Mouse (Mus musculus): ENCODE data around the gene Klf11. TPM values are rescaled to one million over a fixed set of nuclear protein-coding genes. Genes with fewer than 3 reads are reported as not detected.

Gene Klf11
- total and polyA plus RNA-seq, 3 experiments: 7.2 to 9.2 (median 7.3) TPM

DNA sequence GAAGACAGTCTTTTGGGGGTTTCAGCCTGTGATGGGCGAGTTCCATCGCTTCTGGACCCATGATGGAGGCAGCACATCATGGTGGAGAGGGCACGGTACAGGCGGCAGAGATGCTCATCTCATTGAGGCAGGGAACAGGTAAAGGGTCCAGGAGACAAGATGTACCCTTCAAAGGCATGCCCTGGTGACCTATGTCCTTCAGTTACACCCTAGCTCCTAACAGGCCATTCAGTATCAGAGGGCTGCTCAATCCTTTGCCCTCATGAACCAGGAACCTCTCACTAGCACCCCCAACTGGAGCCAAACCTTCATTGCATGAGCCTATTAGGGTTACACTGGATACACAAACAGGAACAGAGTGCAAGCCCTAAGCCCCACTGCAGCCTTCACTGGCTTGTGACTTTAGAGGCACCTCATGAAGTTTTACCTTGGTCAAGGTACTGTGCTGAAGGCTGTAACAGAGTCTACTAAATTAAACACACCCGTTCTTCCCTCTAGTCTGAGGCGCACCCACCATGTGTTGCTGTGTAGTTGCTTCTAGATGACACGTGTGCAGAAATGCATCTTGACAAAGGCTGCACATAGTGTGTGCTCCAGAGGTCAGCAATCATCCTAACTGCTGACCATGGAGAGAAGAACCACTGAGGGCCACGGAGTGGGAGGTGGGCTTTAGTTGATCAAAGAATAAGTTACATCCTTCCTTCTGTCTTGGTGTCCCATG is 46.6 kb downstream of the Klf11 start:
- DNase-seq (ENCODE audit: extremely low read depth): peak; percentile 50
- no peaks in the 10 kb centered on the region for H3K79me2 ChIP-seq (replicated peaks; ENCODE audit: control insufficient read depth, extremely low read depth, insufficient read depth, poor library complexity, severe bottlenecking)
- H3K9ac ChIP-seq (ENCODE audit: insufficient read depth, low read depth): no peak overlapping the region
- dilution Hi-C loops (cut with MboI; ENCODE audit: extremely low pct_ligation_motif_present, extremely low pct_unique_long_range_greater_than_20kb, low sequenced_read_pairs) (no loop called here), in situ Hi-C loops (cut with MboI; ENCODE audit: low pct_ligation_motif_present, low pct_unique_long_range_greater_than_20kb, low sequenced_read_pairs) (loop anchor here (5.0 kb wide), 2 partner anchors 95 to 220 kb away; no protein-coding TSS in a partner anchor)
- peaks cover 3 to 9% of the 10 kb centered on the region in 2 experiments; a peak in 3 of 4 replicates for H3K4me1 ChIP-seq (ENCODE audit: control insufficient read depth in 1 of 2, insufficient read depth in 2 of 2)
- TF ChIP-seq CHD2 (IDR thresholded peaks at IDR 0.05; ENCODE audit: low read length) (no peak), USF1 (IDR thresholded peaks at IDR 0.05; ENCODE audit: low read depth, low read length) (no peak), MYC (IDR thresholded peaks at IDR 0.05; ENCODE audit: low read depth, low read length) (no peak), RAD21 (IDR thresholded peaks at IDR 0.05; ENCODE audit: low read depth, low read length) (peak; percentile 31), CHD1 (IDR thresholded peaks at IDR 0.05; ENCODE audit: low read depth, low read length) (no peak), IRF4 (IDR thresholded peaks at IDR 0.05; ENCODE audit: low read depth, low read length) (no peak), HCFC1 (IDR thresholded peaks at IDR 0.05; ENCODE audit: low read depth, low read length) (no peak), TBP (conservative IDR thresholded peaks at IDR 0.05; ENCODE audit: low read depth, low read length) (no peak), NELFE (IDR thresholded peaks at IDR 0.05; ENCODE audit: low read depth, low read length) (no peak), GABPA (IDR thresholded peaks at IDR 0.05; ENCODE audit: insufficient replicate concordance, low read depth, low read length) (no peak), JUN (IDR thresholded peaks at IDR 0.05; ENCODE audit: insufficient read depth, low read depth, low read length) (no peak), EP300 (IDR thresholded peaks at IDR 0.05; ENCODE audit: low read length) (no peak), ZC3H11A (IDR thresholded peaks at IDR 0.05; ENCODE audit: low read depth, low read length) (no peak), SMC3 (IDR thresholded peaks at IDR 0.05; ENCODE audit: low read depth, low read length) (peak; percentile 31; the same call in 1 of the 2 replicates), MEF2A (IDR thresholded peaks at IDR 0.05; ENCODE audit: borderline replicate concordance, low read depth, low read length) (no peak), CTCF (conservative IDR thresholded peaks at IDR 0.05 in 1 of 2, IDR thresholded peaks at IDR 0.05 in 1 of 2; ENCODE audit: low read depth in 2 of 2, low read length in 2 of 2) (peak in 1 of 2 experiments; percentile 58; a peak in 2 of 4 replicates), MAFK (IDR thresholded peaks at IDR 0.05; ENCODE audit: insufficient replicate concordance, low read length) (no peak), USF2 (conservative IDR thresholded peaks at IDR 0.05; ENCODE audit: low read depth, low read length) (no peak)
- peaks cover 0 to 4% of the 10 kb centered on the region in 2 experiments for H3K36me3 ChIP-seq (replicated peaks in 1 of 2; ENCODE audit: control insufficient read depth in 1 of 2, insufficient read depth in 1 of 2, low read length in 1 of 2)
- H3K27me3 ChIP-seq (replicated peaks): no peaks in the 10 kb centered on the region
- no peak overlapping the region for H3K27ac ChIP-seq (ENCODE audit: insufficient read depth, low read depth)
- no peaks in the 10 kb centered on the region for H3K9me3 ChIP-seq (replicated peaks; ENCODE audit: low read length)
- H3K4me3 ChIP-seq (replicated peaks in 1 of 3; ENCODE audit: low read depth in 2 of 3, low read length in 2 of 3, poor library complexity in 1 of 3): no peak overlapping the region
- peak overlapping the region; percentile 27; the same call in 1 of the 2 replicates for H3K4me2 ChIP-seq (ENCODE audit: insufficient read depth, low read depth, poor library complexity, severe bottlenecking)

DNA sequence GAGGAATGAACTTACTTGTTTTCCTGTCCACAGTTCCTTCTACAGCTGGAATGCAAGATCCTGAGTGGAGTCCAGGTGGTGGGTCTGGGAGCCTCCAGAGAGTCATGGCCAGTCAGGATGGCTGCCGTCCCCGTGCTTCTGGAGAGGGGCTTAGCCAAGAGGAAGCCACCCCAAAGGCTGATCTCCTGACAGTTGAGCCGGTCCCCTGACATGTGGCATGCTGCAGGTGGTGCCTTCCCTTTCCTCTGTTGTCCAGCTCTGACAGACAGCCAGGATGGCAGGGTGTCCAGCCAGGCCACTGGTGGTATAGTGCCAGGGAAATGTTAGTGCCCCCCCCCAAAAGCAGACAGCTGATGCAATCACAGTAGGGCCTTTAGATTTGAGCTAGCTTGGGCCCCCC is 47.4 kb downstream of the Klf11 start:
- no peak for DNase-seq (ENCODE audit: extremely low read depth)
- H3K4me2 ChIP-seq (ENCODE audit: insufficient read depth, low read depth, poor library complexity, severe bottlenecking): no peak overlapping the region
- peaks cover 3 to 9% of the 10 kb centered on the region in 2 experiments; a peak in 3 of 4 replicates for H3K4me1 ChIP-seq (ENCODE audit: control insufficient read depth in 1 of 2, insufficient read depth in 2 of 2)
- TF ChIP-seq PAX5 (IDR thresholded peaks at IDR 0.05; ENCODE audit: low read length) (no peak), MAFK (IDR thresholded peaks at IDR 0.05; ENCODE audit: insufficient replicate concordance, low read length) (no peak), ETS1 (conservative IDR thresholded peaks at IDR 0.05; ENCODE audit: low read depth, low read length) (no peak), USF2 (conservative IDR thresholded peaks at IDR 0.05; ENCODE audit: low read depth, low read length) (no peak), MXI1 (IDR thresholded peaks at IDR 0.05; ENCODE audit: low read depth, low read length) (no peak), CTCF (conservative IDR thresholded peaks at IDR 0.05 in 1 of 2, IDR thresholded peaks at IDR 0.05 in 1 of 2; ENCODE audit: low read depth in 2 of 2, low read length in 2 of 2) (no peak), ZMIZ1 (IDR thresholded peaks at IDR 0.05; ENCODE audit: low read depth, low read length) (no peak), HCFC1 (IDR thresholded peaks at IDR 0.05; ENCODE audit: low read depth, low read length) (no peak), MYC (IDR thresholded peaks at IDR 0.05; ENCODE audit: low read depth, low read length) (no peak)
- H3K4me3 ChIP-seq (replicated peaks in 1 of 3; ENCODE audit: low read depth in 2 of 3, low read length in 2 of 3, poor library complexity in 1 of 3): no peak overlapping the region
- H3K36me3 ChIP-seq (replicated peaks in 1 of 2; ENCODE audit: control insufficient read depth in 1 of 2, insufficient read depth in 1 of 2, low read length in 1 of 2): peaks cover 0 to 11% of the 10 kb centered on the region in 2 experiments
- in situ Hi-C loops (cut with MboI; ENCODE audit: low pct_ligation_motif_present, low pct_unique_long_range_greater_than_20kb, low sequenced_read_pairs): loop anchor here (5.0 kb wide), 2 partner anchors 96 to 221 kb away; no protein-coding TSS in a partner anchor
- H3K27me3 ChIP-seq (replicated peaks): no peaks in the 10 kb centered on the region
- no peaks in the 10 kb centered on the region for H3K79me2 ChIP-seq (replicated peaks; ENCODE audit: control insufficient read depth, extremely low read depth, insufficient read depth, poor library complexity, severe bottlenecking)
- H3K9me3 ChIP-seq (replicated peaks; ENCODE audit: low read length): no peaks in the 10 kb centered on the region
- no peak overlapping the region for H3K9ac ChIP-seq (ENCODE audit: insufficient read depth, low read depth)
- dilution Hi-C loops (cut with MboI; ENCODE audit: extremely low pct_ligation_motif_present, extremely low pct_unique_long_range_greater_than_20kb, low sequenced_read_pairs): no loop called here
- no peak overlapping the region for H3K27ac ChIP-seq (ENCODE audit: insufficient read depth, low read depth)
